Mouse (Mus musculus) 416B (cell line): ENCODE results near the gene Dazap2.
A peak's percentile ranks its signal among the peaks of the same experiment; 100 is the strongest.

Experiments used
- DNase-seq: peaks from one replicate; pipeline ENCODE4 v3.0.0; 2011; ENCODE audit warnings: low read depth

The Dazap2 gene

DNA sequence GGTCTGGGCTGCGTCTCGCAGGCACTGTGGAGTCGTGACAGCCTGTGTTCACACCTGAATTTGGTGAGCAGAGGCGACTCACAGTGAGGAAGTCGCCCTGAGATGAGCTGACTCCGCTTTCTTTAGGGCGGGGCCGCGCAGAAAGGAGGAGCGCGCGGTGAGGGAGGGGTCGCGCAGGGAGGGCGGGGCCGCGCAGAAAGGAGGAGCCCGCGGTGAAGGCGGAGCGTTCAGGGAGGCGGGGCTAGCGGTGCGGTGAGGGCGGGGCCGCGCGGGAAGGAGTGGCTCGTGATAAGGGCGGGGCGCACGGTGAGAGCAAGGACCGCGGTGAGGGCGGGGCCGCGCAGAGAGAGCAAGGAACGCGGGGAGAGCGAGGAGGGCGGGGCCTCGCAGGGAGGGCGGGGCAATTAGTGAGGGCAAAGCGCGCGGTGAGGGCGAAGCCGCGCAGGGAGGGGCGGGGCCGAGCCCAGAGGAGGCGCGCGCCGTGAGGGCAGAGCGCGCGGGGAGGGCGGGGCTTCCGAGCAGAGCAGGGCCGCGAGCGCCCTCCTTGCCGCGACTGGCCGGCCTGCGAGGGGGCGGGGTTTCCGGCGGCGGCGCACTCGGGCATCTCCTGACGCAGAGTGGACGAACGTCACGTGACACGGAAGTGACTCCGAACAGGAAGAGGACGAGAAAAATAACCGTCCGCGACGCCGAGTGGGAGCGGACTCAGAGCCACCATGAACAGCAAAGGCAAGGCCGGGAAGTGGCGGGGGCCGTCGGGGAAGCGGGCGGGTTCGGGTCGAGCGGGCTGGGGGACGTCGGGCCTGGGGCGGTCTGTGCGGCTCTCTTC lies at the start of gene Dazap2:
Gene Dazap2, plus strand, starts transcription at position 354 of the 829 bp plus-strand sequence.
- peak; percentile 99 for DNase-seq

DNA sequence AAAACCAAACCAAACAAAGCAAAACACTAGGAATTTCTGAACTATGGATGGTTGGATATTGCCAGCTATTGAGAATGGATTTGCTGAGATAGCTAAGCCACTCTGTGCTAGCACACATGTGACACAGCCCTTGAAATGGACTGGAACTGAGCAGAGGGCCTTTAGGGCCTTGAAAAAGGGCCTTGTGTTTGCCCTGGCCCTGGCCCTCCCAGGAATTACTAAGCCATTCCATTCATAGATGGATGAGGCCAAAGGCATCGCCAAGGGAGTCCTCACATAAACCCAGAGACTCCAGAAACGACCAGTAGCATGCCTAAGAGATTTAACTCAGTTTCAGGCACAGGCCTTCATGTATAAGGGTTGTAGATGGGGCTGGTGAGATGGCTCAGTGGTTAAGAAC lies 48.6 kb upstream of the Dazap2 start:
- no peak for DNase-seq

DNA sequence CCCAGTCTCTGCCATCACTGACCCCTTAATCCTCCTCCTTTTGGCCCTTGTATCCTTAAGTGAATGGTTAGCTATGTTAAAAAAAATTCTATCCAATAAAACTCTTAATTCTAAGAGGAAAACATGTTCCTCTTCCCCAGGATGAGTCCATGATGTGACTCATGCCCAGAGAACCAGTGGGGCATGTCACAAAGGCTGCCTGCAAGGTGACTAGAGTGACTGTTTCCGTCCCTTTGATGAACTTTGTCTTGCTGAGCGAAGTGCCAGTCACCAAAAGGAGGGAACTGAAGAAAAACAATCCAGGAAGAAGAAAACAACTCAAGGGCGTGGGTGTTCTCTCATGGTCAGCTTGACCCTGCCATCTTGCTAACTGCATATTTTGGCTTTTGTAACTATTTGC lies 45.9 kb upstream of the Dazap2 start:
- no peak for DNase-seq

DNA sequence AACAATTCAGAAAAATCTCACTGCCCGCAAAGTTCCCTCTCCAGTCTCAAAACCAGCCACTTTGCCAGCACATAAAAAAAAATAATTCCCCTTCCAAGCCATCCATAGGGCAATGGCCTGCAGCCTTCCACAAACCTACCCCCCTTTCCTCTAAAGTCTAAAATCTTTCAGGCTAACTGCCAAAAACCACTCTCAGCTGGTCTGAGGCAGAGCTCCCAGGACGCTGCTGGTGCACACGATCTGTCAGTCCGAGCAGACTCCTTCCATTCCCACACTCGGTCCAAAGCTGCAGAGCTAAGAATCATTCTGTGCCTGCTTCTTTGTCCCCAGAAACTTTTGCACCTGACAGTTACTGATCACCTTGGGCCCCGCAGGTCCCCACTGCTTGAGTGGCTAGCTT lies 41.2 kb upstream of the Dazap2 start:
- no peak for DNase-seq

DNA sequence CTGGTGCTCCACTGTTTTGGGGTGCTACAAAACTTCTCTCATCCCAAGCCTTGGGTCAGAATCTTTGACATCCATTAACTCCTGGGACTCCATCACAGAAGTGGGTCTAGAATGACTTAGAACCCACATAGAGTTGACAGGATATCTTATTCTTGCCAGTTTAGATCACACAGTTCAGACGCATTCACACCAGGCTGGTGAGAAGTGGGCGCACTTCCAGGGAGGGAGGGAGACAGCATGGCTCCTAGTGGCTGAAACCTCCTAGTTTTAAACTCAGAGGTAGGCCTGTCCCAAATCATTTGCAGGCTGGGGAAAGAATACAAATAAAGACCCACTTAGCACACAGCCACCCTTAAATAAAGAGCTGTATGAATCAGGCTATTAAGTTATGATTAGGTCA lies 40.8 kb upstream of the Dazap2 start:
- DNase-seq, result no peak

DNA sequence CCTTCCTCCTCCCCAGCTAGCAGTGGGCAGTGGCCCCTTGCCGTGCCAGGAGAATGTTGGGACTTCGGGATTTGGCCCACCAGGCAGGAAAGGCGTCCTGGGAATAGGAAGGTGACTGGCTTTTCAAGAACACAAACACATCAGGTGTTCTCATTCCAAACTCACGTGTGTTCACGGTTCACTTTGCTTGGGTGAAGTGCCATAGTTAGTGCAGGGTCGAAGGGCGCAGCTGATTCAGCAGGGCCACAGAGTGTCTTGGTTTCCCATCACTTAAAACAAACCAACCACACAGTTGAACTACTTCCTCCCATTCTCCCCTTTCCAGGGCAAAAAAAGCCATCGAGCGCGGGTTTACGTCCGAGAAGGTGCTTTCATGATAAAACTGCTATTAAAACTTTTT lies 39.8 kb upstream of the Dazap2 start:
- DNase-seq, result no peak

DNA sequence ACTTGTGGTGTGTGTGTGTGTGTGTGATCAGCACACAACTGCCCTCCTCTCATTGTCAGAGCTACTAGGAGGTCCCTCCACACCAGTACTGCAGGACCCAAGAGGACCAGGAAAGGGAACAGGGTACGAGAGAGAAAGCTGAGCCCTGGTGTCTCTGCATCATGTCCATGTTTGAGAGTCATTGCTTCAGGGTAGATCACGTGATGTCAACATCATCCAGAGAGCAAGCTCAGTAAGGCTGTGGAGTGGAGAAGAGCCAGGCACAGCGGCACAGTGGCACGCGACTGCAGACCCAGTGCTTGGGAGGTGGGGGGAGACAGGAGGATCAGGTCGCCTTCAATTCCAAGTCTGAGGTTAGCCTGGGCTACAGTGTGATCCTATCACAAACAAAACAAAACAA lies 38.8 kb upstream of the Dazap2 start:
- DNase-seq, result no peak

DNA sequence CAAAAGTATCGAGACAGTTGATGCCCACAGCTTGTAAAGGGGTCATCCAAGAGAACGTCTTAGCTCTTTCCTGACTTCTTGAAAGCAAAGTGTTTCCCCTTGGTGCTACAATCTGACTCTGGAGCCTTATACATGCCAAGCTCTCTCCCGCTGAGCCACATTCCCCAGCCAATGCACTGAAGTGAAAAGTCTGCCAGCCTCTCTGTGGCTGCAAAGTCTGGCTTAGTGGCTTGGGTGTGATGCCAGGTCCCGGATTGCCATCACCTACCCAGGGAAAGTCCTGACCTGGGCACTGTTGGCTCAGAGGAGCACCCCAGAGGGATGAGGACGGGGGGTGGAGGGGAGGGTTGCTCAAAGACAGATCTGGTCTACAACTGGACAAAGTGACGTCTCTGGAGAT lies 38.3 kb upstream of the Dazap2 start:
- no peak for DNase-seq

DNA sequence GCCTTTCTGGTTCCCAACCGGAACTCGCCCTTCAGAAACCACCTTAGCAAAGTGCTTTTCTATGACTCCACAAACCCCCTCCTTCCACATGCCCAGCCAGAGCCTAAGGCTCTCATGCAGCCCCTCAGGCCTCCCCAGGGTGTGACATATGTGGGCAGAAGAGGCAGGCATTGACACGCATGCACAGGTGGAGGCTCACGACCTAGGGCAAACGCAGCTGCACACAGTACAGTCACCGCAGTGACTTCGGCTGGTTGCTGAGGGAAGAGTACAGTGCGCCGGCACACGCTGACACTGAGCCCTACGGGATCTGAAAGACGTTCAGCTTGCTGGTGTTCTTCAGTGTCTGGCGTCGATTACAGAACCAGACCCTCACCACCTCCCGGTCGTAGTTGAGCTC lies 37.2 kb upstream of the Dazap2 start:
- DNase-seq, result no peak

DNA sequence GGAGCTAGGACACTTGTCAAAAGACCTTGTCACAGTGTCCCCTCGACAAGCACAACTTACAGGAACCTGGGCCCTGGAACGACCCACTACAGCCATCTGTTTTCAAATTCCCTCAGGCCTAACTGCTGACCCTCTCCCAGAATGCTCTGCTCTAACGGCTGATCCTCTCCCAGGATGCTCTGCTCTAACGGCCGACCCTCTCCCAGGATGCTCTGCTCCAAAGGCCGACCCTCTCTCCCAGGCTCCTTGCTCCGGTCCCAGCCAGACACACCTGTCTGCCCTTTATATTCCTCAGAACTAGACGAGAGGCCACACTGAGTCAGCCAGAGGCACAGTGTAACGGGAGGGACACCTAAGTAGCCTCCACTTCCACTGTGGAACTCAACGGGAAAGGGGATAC lies 35.0 kb upstream of the Dazap2 start:
- DNase-seq, result no peak

DNA sequence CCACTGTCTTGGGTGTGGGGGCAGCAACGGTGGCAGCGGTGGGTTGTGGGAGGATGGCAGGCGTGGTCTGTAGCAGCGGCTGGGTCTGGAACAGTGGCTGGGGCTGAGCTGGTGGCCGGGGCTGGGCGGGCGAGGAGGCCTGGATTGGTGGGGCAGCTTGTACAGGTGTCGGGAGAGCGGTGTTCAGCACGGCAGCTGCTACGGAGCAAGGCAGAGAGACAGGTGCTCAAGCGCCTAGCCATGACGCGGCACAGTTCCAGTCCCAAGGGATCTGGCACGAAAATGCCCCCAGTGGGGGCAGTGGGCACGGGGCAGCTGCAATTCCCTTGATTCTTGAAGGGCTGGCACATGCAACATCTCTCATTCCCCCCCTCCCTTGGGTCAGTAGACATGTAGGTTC lies 29.2 kb upstream of the Dazap2 start:
- no peak for DNase-seq

DNA sequence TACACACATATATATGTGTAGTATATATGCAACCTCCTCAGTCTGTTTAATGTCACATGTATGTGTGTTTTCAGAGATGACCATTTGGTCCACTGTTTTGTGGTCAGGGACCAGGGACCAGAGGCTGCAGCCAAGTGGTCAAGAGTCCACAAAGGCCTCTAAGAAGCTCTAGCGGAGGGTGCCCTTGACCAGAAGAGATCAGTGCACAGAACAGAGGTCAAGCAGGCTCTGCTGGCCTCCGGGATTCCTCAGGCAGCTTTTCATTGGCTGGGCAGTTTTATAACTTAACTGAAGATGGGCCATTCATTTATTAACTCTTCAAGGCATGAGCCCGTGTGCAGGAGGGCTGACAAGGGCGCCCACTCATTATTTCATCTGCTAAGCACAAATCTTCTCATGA lies 28.0 kb upstream of the Dazap2 start:
- no peak for DNase-seq

DNA sequence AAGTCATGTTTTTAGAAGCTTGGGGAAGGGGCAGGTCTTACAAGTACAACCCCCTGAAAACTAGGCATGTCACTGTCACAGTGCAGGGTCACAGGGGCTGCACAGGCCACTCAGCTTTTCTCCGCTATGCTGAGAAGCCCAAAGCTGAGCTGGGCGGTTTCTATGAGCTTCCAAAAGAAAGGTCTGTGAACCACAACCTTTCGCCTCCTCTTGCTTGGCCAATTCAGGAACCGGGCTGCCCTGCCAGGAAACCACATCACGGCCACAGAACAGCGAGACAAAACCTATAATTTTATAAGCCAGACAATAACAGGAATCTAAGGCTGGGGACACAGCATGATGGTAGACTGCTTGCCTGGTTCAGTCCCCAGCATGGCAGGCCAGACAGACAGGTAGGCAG lies 26.9 kb upstream of the Dazap2 start:
- DNase-seq, result peak; percentile 75

DNA sequence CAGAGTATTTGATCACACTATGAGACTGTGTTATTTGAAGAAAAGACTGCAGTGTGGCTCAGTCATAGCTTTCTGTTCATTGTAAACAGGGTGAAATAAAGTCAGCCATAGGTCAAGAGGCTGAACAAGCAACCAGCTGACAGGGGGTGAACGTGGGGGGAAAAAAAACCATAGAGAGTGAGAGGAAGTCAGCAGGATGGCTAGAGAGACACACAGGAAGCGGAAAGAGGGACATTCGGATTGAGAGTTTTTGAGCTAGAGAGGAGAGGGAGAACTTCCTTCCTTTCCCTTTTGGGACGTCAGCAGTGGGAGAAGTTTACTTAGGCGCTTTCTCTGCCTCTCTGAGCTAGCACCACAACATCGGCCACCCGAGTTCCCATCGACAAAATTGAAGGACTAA lies 24.7 kb upstream of the Dazap2 start:
- DNase-seq, result no peak

DNA sequence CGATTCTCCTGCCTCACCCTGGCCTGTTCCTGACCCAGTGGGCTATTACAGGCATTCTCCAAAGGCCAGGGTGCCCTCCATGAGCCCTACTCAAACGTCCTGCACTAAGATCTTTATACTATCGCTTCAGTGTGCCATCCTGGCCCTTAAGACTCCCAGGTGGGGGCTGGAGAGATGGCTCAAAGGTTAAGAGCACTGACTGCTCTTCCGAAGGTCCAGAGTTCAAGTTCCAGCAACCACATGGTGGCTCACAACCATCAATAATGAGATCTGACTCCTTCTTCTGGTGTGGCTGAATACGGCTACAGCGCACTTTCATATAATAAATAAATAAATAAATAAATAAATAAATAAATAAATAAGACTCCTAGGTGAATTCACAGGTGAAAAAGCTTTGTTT lies 22.3 kb upstream of the Dazap2 start:
- no peak for DNase-seq

DNA sequence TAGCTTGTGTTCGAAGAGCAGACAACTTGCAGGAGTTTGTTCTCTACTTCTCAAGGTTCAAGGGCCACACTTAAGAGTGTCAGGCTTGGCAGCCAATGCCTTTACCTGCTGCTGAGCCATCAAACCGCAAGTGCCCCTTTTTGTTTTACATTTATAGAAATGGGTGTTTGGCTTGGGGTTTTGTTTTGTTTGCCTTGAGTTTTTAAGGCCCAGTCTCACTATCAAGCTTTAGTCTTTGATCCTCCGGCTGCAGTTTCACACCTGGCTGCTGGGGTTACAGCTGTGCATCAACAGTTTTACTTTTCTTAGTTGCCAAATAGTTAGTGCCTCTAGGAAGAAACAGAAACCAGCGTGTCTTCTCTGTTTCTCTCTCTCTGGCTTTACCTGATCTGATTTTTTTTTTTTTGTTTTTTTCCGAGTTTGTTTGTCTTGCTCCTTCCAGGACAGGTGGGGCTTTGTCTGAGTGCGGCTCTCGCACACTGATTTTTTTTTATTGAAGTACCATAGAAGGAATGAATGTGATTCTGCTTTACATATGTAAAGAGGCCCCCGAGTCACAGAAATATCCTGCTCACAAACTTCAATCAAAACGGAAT lies 16.8 kb upstream of the Dazap2 start:
- no peak for DNase-seq

DNA sequence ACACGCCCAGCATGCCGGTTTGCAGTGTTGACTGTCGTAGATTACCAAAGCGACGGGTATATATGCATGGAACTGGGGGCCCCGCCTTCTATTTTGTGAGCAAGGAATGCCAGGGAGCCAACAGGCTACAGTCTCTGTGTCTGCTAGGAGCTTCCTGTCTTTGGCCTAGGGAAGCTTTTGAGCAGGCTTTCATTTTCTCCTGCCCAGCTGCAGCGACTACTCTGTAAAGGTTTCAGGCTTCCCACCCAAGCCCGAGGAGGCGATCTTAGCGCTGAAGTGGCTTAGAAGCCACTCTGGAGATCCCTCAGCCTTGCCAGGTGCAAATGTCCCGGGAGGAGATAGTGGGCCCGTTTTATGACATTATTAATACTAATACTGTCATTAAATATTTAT lies 16.3 kb upstream of the Dazap2 start:
- DNase-seq, result no peak

DNA sequence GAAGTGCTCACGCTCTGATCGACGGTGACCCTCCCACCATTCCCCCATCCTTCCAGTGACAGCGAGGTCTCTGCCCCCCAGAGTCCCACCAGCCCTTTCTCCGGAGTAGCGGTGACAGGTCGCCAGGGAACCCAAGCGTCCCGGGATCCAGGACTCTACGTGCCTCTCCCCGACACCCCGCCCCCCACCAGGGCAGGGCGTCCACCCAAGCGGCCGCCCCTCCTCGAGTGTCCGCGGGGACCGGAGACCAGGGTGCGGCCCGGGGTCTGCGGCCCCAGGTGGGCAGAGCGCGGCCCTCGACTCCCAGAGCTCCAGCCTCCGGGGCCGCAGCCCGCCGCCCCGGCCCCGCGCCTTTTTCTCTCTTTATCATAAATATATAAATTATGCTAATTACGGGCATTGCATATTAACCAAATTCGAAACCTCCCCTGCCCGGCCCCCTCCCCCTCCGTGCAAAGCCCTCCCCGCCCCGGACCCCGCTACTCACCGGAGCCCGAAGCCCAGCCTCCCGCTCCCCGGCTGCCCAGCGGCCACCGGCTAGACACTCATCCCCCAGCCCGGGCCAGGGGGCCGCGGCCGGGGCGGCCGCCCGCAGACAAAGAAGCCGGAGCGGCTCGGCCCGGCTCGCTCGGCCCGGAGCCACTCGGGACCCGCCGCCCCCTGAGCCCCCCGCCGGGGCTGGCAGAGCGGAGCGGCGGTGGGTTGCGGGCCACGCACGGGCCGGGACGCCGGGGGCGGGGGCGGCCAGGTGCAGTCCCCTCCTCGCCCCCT lies 15.7 kb upstream of the Dazap2 start, which contains the start of gene Pou6f1:
Gene Pou6f1, minus strand, starts transcription at position 709 of the 771 bp plus-strand sequence.
- DNase-seq, result no peak

DNA sequence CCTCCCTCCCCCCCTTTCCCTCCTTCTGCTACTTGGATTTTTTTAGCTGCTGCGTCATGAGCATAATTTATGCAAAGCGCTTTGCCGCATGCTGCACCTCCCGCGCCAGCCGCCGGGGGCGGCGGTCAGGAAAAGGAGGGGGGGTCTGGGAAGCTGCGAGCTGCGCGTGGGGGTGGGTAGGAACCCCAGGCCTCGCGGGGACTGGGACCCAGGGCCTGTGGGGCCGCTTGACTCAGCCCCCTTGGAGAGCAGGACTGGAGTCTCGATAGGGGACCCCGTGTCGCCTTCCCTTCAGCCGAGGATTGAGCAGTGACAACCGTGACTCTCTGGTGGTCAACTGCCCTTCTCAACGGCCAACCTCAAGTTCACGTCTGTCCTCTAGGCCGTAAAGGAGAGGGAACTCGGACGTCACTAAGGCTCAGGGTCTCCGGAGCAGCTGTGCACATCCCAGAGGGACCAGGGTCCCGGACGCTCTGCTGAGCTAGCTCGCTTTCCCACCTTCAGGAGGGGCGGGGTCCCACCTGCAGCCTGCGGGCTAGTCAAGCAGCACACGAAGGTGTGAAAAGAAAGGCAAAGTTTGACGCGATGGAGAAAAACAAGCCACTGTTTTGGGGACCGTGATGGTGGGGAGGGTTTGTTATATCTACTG lies 15.0 kb upstream of the Dazap2 start:
- no peak for DNase-seq

DNA sequence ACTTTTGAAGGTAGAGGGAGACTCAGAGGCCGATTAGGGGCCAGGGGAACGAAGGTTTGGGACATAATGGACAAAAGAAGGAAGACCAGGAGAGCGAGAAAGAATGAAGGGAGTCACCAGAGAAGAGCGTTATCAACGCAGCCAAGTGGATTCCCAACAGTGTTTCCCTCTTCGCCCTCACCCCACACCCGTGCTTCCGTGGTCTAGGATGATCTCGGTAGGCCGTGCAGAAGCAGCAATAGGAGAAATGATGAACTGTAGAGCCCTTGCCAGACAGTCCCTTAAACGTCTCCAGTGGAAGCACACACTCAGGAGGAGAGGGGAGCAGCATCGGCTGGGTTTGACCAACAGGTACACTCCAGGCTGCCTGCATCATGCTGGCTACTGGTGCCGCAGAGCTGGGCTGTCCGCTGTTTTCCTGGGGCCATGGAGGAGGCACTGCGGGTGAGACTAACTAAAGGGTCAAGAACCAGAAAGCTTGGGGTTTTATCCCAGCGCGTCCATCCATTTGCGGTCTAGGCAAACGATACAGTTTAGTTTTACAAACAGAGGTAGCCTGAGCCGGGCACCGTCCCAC lies 14.4 kb upstream of the Dazap2 start:
- no peak for DNase-seq

DNA sequence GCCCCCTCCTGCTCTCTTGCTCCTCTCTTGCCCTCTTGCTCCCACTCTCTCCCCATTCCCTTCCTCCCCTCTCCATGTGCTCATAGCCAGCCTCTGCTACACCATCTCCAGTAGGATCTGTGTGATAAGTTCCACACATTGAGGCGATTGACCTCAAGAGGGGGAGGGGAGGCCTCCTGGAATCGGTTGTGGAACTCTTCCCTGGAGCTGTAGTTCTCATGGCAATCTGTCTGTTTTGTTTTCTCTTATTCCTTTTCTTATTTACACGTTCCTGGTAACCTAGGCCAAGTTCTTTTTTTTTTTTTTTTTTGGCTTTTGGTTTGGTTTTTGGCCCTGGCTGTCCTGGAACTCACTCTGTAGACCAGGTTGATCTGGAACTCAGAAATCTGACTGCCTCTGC lies 13.5 kb upstream of the Dazap2 start:
- no peak for DNase-seq

DNA sequence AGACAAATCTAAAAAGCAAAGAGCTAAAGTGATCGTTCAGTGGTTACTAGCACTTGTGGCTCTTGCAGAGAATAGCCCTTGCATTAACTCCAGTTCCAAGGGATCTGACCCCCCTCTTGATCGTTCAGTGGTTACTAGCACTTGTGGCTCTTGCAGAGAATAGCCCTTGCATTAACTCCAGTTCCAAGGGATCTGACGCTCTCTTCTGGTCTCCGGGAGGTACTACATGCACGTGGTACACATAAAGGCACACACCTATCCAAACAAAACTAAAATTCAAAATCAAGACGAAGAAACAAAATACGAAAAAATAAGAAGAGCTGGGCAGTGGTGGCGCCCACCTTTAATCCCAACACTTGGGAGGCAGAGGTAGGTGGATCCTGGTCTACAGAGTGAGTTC lies 8.5 kb upstream of the Dazap2 start:
- peak; percentile 53 for DNase-seq
